Mouse (Mus musculus) bone marrow, adult 2 months (tissue): Measurements from ENCODE around the gene Paics.

ENCODE experiments used
- CTCF ChIP-seq: fragments of 200-500 bp; IDR thresholded peaks from 2 replicates; pipeline ENCODE4 v1.5.1; 2011; ENCODE audit warnings: low read length, control low read depth; ENCODE audit not compliant: control insufficient read depth, insufficient read depth
- POLR2A ChIP-seq: fragments of 200-500 bp; IDR thresholded peaks from 2 replicates; pipeline ENCODE4 v1.6.1; 2011; ENCODE audit warnings: low read depth, mild to moderate bottlenecking, control low read depth, low read length, borderline replicate concordance; ENCODE audit not compliant: control insufficient read depth

GRCm38 (mm10) chr5:76953794-76954193 is 2.7 kb downstream of the Paics start:
- TF ChIP-seq CTCF (no peak), POLR2A (no peak)
